Mouse (Mus musculus) MEL (cell line): ENCODE results near the gene Kif24.

ENCODE experiments used
- CHD2 ChIP-seq: IDR thresholded peaks from 2 replicates; pipeline ENCODE4 v1.6.1; 2011; ENCODE audit warnings: low read length, improper control_type of control experiment
- CTCF ChIP-seq, 3 experiments: IDR thresholded peaks in 2 of 3; conservative IDR thresholded peaks in 1 of 3; 2 replicates each; pipeline ENCODE4 v1.5.1; 2011 to 2012; ENCODE audit warnings: low read length in 3 of 3, low read depth in 2 of 3, mild to moderate bottlenecking in 2 of 3, improper control_type of control experiment in 1 of 3, inconsistent platforms in 1 of 3, mixed read lengths in 1 of 3, moderate library complexity in 1 of 3; ENCODE audit not compliant: control insufficient read depth in 1 of 3, insufficient read depth in 1 of 3, poor library complexity in 1 of 3, severe bottlenecking in 1 of 3
- EP300 ChIP-seq, 2 experiments: IDR thresholded peaks; 2 replicates each; pipeline ENCODE4 v1.6.1; 2011; ENCODE audit warnings: improper control_type of control experiment in 2 of 2, low read length in 2 of 2, low read depth in 1 of 2, mild to moderate bottlenecking in 1 of 2
- GABPA ChIP-seq: IDR thresholded peaks from 2 replicates; pipeline ENCODE4 v1.6.1; 2012; ENCODE audit warnings: low read depth, mild to moderate bottlenecking, inconsistent platforms, low read length, improper control_type of control experiment, moderate library complexity
- MAX ChIP-seq: IDR thresholded peaks from 2 replicates; pipeline ENCODE4 v1.6.1; 2011; ENCODE audit warnings: low read length, improper control_type of control experiment
- POLR2A ChIP-seq, 2 experiments: IDR thresholded peaks; 2 replicates each; pipeline ENCODE4 v1.6.1; 2011 to 2012; ENCODE audit warnings: low read length in 2 of 2, mild to moderate bottlenecking in 2 of 2, control low read depth in 1 of 2, improper control_type of control experiment in 1 of 2, low read depth in 1 of 2, moderate library complexity in 1 of 2; ENCODE audit not compliant: control insufficient read depth in 1 of 2, insufficient read depth in 1 of 2, poor library complexity in 1 of 2
- POLR2AphosphoS2 ChIP-seq: IDR thresholded peaks from 2 replicates; pipeline ENCODE4 v1.6.1; 2011; ENCODE audit warnings: low read length, improper control_type of control experiment
- RAD21 ChIP-seq: IDR thresholded peaks from 2 replicates; pipeline ENCODE4 v1.6.1; 2011; ENCODE audit warnings: mild to moderate bottlenecking, low read depth, low read length, improper control_type of control experiment
- TBP ChIP-seq: IDR thresholded peaks from 2 replicates; pipeline ENCODE4 v1.8.0; 2011; ENCODE audit warnings: low read depth, low read length, improper control_type of control experiment
- USF1 ChIP-seq: IDR thresholded peaks from 2 replicates; pipeline ENCODE4 v1.6.1; 2014; ENCODE audit warnings: low read depth, mild to moderate bottlenecking, inconsistent platforms, low read length, improper control_type of control experiment, moderate library complexity
- USF2 ChIP-seq, 2 experiments: IDR thresholded peaks; 2 replicates each; pipeline ENCODE4 v1.6.1; 2011 to 2012; ENCODE audit warnings: improper control_type of control experiment in 2 of 2, low read length in 2 of 2, borderline replicate concordance in 1 of 2, inconsistent platforms in 1 of 2, low read depth in 1 of 2, mild to moderate bottlenecking in 1 of 2; ENCODE audit not compliant: insufficient read depth in 1 of 2

DNA sequence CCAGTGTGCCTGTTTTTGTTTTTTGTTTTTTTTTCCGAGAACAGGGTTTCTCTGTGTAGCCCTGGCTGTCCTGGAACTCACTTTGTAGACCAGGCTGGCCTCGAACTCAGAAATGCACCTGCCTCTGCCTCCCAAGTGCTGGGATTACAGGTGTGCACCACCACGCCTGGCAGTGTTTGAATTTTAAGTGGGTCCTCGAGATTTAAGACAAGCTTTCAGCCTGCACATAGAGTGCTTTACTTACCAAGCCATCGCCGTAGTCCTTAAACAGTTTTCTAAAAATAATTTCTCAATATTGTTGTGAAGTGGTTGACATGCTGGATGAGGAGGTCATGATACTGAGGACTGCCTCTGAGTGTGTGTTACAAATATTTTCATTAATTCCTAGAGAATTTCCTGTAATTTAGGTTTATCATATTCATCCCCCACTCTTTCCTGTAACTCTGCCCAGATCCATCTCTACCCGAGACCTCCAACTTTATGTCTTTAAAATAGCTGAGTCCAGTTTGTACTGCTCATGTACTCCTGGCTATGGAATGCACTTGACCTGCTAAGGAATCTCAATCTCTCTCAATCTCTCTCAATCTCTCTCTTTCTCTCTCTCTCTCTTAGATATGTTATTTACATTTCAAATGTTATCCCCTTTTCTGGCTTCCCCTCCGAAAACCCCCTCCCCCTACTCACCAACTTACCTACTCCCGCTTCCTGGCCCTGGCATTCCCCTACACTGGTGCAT, 94.8 kb downstream of the Kif24 start:
- no peak for TF ChIP-seq POLR2A (IDR thresholded peaks at IDR 0.05; ENCODE audit: control insufficient read depth in 1 of 2, insufficient read depth in 1 of 2, low read depth in 1 of 2, low read length in 2 of 2, poor library complexity in 1 of 2)
- TF ChIP-seq GABPA = no peak
- TF ChIP-seq RAD21 = no peak
- TF ChIP-seq MAX = no peak
- no peak for TF ChIP-seq CTCF (IDR thresholded peaks at IDR 0.05 in 2 of 3, conservative IDR thresholded peaks at IDR 0.05 in 1 of 3; ENCODE audit: control insufficient read depth in 1 of 3, insufficient read depth in 1 of 3, low read depth in 2 of 3, low read length in 3 of 3, poor library complexity in 1 of 3, severe bottlenecking in 1 of 3)
- no peak for TF ChIP-seq CHD2
- no peak for TF ChIP-seq USF1
- no peak for TF ChIP-seq USF2 (IDR thresholded peaks at IDR 0.05; ENCODE audit: borderline replicate concordance in 1 of 2, insufficient read depth in 1 of 2, low read depth in 1 of 2, low read length in 2 of 2)
- no peak for TF ChIP-seq POLR2AphosphoS2
- TF ChIP-seq TBP = no peak
- TF ChIP-seq EP300 (IDR thresholded peaks at IDR 0.05; ENCODE audit: low read depth in 1 of 2, low read length in 2 of 2) = no peak
